In the genomic region with DNA sequence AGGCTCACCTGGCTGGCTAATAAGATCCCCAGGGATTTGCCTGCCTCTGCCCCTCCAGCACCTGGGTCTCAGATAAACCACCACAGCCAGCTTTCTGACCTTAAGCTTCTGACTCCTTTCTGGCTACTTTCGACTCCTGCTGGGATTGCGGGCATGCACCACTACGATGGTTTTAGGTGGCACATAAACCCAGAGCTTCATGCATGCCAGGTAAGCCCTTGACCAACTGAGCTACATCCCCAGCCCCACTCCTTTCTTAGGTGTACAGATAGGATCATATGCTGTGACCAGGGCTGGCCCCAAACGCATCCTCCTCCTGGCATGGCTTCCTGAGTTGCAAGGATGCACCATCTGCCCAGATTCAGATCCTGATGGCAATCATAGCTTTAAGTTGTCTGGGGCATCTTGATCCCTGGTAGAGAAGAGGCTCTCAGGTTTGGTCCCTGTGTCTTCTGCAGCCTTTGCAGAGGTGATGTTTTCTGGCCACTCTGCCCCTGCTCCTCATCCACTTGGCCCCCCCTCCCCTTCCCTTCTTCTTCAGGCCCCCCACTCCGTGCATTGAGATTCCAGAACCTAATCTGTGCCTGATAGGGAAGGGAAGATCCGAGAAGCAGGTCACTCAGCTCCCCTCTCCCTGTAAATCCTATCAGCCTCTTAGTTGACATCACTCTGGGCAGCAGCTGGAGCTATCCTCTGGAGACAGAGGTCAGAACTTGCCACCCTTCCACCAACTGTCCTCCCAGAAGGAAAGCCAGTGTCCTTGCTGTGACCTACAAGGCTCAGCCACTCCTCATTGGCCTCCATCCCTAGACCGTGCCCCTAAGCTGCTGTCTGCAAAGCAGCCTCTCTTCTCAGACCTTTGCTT, we compare ENCODE assay signal across 13 mouse cellular contexts. TPM values are rescaled to one million over a fixed set of nuclear protein-coding genes. Genes with fewer than 3 reads are reported as not detected.
DNase-seq lines count a peak whose midpoint lies in the region; ATAC-seq and TF ChIP-seq lines count a peak whose summit lies in the region.
"Had no signal": no experiment of that assay in that cellular context is flagged by ENCODE, and none has a peak within 500 bp of the region (broad histone marks: within the 10 kb centered on the region; RNA-seq: fewer than 3 reads in every experiment).

No protein-coding gene starts in this region.

- DNase-seq in forebrain, postnatal 0 days: no peak
- no peak for DNase-seq in liver, postnatal 0 days
- peak; percentile 74 to 75 for DNase-seq in cerebellum, postnatal 10 days
- DNase-seq in retina, embryonic 14.5 days (ENCODE audit: low spot score): peak; percentile 43
- no peak for DNase-seq in layer of hippocampus, adult 18-20 months (ENCODE audit: low spot score in 2 of 2)
- no peak for DNase-seq in lung, adult 2 months
- DNase-seq: B cell, adult 2 months; lung, postnatal 4 days; right cerebral cortex, postnatal 14 days had no signal

- no peak for ATAC-seq in forebrain, embryonic 13.5 days
- no peak for ATAC-seq in forebrain, postnatal 0 days
- ATAC-seq in liver, embryonic 12.5 days: peak; percentile 13; the same call in 1 of the 2 replicates
- no peak for ATAC-seq in liver, postnatal 0 days
- ATAC-seq: inflammation-experienced regulatory T-cells, adult 6 months had no signal

- H3K9ac ChIP-seq in forebrain, embryonic 13.5 days: peak overlapping the region; percentile 3; the same call in 1 of the 2 replicates
- no peak overlapping the region for H3K9ac ChIP-seq in forebrain, postnatal 0 days
- no peak overlapping the region for H3K9ac ChIP-seq in liver, embryonic 12.5 days
- no peak overlapping the region for H3K9ac ChIP-seq in liver, postnatal 0 days (replicated peaks)
- H3K9ac ChIP-seq: kidney, embryonic 15.5 days had no signal

- no peak overlapping the region for H3K27ac ChIP-seq in forebrain, embryonic 13.5 days
- H3K27ac ChIP-seq in forebrain, postnatal 0 days (ENCODE audit: low read depth, low read length): no peak overlapping the region
- no peak overlapping the region for H3K27ac ChIP-seq in liver, embryonic 12.5 days
- H3K27ac ChIP-seq in liver, postnatal 0 days (ENCODE audit: low read depth): no peak overlapping the region
- H3K27ac ChIP-seq: kidney, embryonic 15.5 days had no signal

- H3K4me3 ChIP-seq in forebrain, embryonic 13.5 days: no peak overlapping the region
- H3K4me3 ChIP-seq in forebrain, postnatal 0 days (ENCODE audit: low read depth, low read length): no peak overlapping the region
- H3K4me3 ChIP-seq in liver, embryonic 12.5 days: no peak overlapping the region
- no peak overlapping the region for H3K4me3 ChIP-seq in liver, postnatal 0 days (ENCODE audit: low read depth, low read length)
- H3K4me3 ChIP-seq in lung, adult 2 months (replicated peaks; ENCODE audit: extremely low read depth, low read depth, low read length): no peak overlapping the region
- H3K4me3 ChIP-seq: kidney, embryonic 15.5 days had no signal

- H3K4me1 ChIP-seq in forebrain, embryonic 13.5 days: peaks cover 14% of the 10 kb centered on the region
- no peaks in the 10 kb centered on the region for H3K4me1 ChIP-seq in forebrain, postnatal 0 days (ENCODE audit: insufficient read depth)
- H3K4me1 ChIP-seq in liver, embryonic 12.5 days: peaks cover 24% of the 10 kb centered on the region
- H3K4me1 ChIP-seq in liver, postnatal 0 days (ENCODE audit: insufficient read depth): peaks cover 16% of the 10 kb centered on the region
- H3K4me1 ChIP-seq in lung, adult 2 months (ENCODE audit: control insufficient read depth, insufficient read depth, low read length): peaks cover 6% of the 10 kb centered on the region

- 67% methylated on average over 7 of the region's 7 CpGs for WGBS in forebrain, embryonic 13.5 days
- 71% methylated on average over 7 of the region's 7 CpGs for WGBS in forebrain, postnatal 0 days
- 69% methylated on average over 7 of the region's 7 CpGs for WGBS in liver, embryonic 12.5 days (ENCODE audit: insufficient replicate concordance)
- WGBS in liver, postnatal 0 days (ENCODE audit: insufficient replicate concordance): 69% methylated on average over 7 of the region's 7 CpGs
- 78% methylated on average over 7 of the region's 7 CpGs for WGBS in lung, adult 2 months

- H3K27me3 ChIP-seq in forebrain, embryonic 13.5 days: peaks cover 4% of the 10 kb centered on the region
- H3K27me3 ChIP-seq in forebrain, postnatal 0 days (ENCODE audit: insufficient read depth, low read length): no peaks in the 10 kb centered on the region
- H3K27me3 ChIP-seq in liver, embryonic 12.5 days (replicated peaks): peaks cover 11% of the 10 kb centered on the region; the same call in 1 of the 2 replicates
- H3K27me3 ChIP-seq in liver, postnatal 0 days (ENCODE audit: insufficient read depth, low read length): no peaks in the 10 kb centered on the region
- H3K27me3 ChIP-seq: kidney, embryonic 15.5 days had no signal

- no peak for TF ChIP-seq POLR2A in lung, adult 2 months (IDR thresholded peaks at IDR 0.05; ENCODE audit: borderline replicate concordance, extremely low read depth, low read depth, low read length)

- no peaks in the 10 kb centered on the region for H3K9me3 ChIP-seq in forebrain, embryonic 13.5 days (replicated peaks)
- H3K9me3 ChIP-seq in forebrain, postnatal 0 days (ENCODE audit: low read length): no peaks in the 10 kb centered on the region
- no peaks in the 10 kb centered on the region for H3K9me3 ChIP-seq in liver, embryonic 12.5 days (replicated peaks)
- H3K9me3 ChIP-seq in liver, postnatal 0 days (ENCODE audit: low read length): no peaks in the 10 kb centered on the region
- H3K9me3 ChIP-seq: kidney, embryonic 15.5 days had no signal

- TF ChIP-seq EP300 in liver, postnatal 0 days (IDR thresholded peaks at IDR 0.05; ENCODE audit: low read depth): no peak

- no peak for TF ChIP-seq CTCF in forebrain, postnatal 0 days (IDR thresholded peaks at IDR 0.05; ENCODE audit: low read depth)
- TF ChIP-seq CTCF in liver, postnatal 0 days (IDR thresholded peaks at IDR 0.05; ENCODE audit: low read depth): no peak
- no peak for TF ChIP-seq CTCF in lung, adult 2 months (IDR thresholded peaks at IDR 0.05; ENCODE audit: insufficient read depth, low read length)

- H3K4me2 ChIP-seq in forebrain, embryonic 13.5 days: no peak overlapping the region
- H3K4me2 ChIP-seq in forebrain, postnatal 0 days (ENCODE audit: low read depth): no peak overlapping the region
- H3K4me2 ChIP-seq in liver, embryonic 12.5 days: no peak overlapping the region
- H3K4me2 ChIP-seq in liver, postnatal 0 days (ENCODE audit: low read depth, low read length): no peak overlapping the region
- H3K4me2 ChIP-seq: kidney, embryonic 15.5 days had no signal

- H3K36me3 ChIP-seq in forebrain, embryonic 13.5 days (ENCODE audit: poor library complexity, severe bottlenecking): no peaks in the 10 kb centered on the region
- no peaks in the 10 kb centered on the region for H3K36me3 ChIP-seq in forebrain, postnatal 0 days (ENCODE audit: insufficient read depth)
- no peaks in the 10 kb centered on the region for H3K36me3 ChIP-seq in liver, embryonic 12.5 days
- H3K36me3 ChIP-seq in liver, postnatal 0 days (replicated peaks; ENCODE audit: insufficient read depth, low read length): no peaks in the 10 kb centered on the region
- H3K36me3 ChIP-seq: kidney, embryonic 15.5 days had no signal

RNA-seq across cellular contexts. Expression of gene Fgr, which starts 19.1 kb away (rescaled TPM):
- not detected in 2 replicates for polyA plus RNA-seq in forebrain, embryonic 13.5 days (2015; fragmentation: Nextera tagmentation; extraction: Ambion mirVana)
- not detected in 2 replicates for total RNA-seq in forebrain, postnatal 0 days (2014; rRNA removed)
- polyA plus RNA-seq in forebrain, postnatal 0 days (2015; fragmentation: Nextera tagmentation; extraction: Ambion mirVana): 0.06 TPM in 2 replicates
- 0.60 and 0.73 TPM in 2 replicates for polyA plus RNA-seq in liver, embryonic 12.5 days (2016; fragmentation: Nextera tagmentation; extraction: Ambion mirVana)
- polyA plus RNA-seq in liver, postnatal 0 days (2015; fragmentation: Nextera tagmentation; extraction: Ambion mirVana): 3.8 and 4.0 TPM in 2 replicates
- total RNA-seq in layer of hippocampus, adult 18-20 months (2021): under 1 TPM; 0.13 to 0.35 TPM
- 10.7 and 19.1 TPM in 2 replicates for polyA plus RNA-seq in lung, adult 2 months (2012; rRNA removed)

RNA-seq across cellular contexts. Expression of gene Fam76a, which starts 32.4 kb away (rescaled TPM):
- 35.2 and 43.5 TPM in 2 replicates for polyA plus RNA-seq in forebrain, embryonic 13.5 days (2015; fragmentation: Nextera tagmentation; extraction: Ambion mirVana)
- 27.9 and 29.8 TPM in 2 replicates for total RNA-seq in forebrain, postnatal 0 days (2014; rRNA removed)
- 28.0 and 41.0 TPM in 2 replicates for polyA plus RNA-seq in forebrain, postnatal 0 days (2015; fragmentation: Nextera tagmentation; extraction: Ambion mirVana)
- 22.6 and 25.8 TPM in 2 replicates for polyA plus RNA-seq in liver, embryonic 12.5 days (2016; fragmentation: Nextera tagmentation; extraction: Ambion mirVana)
- polyA plus RNA-seq in liver, postnatal 0 days (2015; fragmentation: Nextera tagmentation; extraction: Ambion mirVana): 21.7 and 22.5 TPM in 2 replicates
- total RNA-seq in layer of hippocampus, adult 18-20 months (2021): 10 to 100 TPM; 53.1 to 60.5 TPM
- 19.2 and 21.9 TPM in 2 replicates for polyA plus RNA-seq in lung, adult 2 months (2012; rRNA removed)

RNA-seq across cellular contexts. Expression of gene Ahdc1, which starts 56.3 kb away (rescaled TPM):
- polyA plus RNA-seq in forebrain, embryonic 13.5 days (2015; fragmentation: Nextera tagmentation; extraction: Ambion mirVana): 7.3 and 8.1 TPM in 2 replicates
- 56.7 and 82.4 TPM in 2 replicates for total RNA-seq in forebrain, postnatal 0 days (2014; rRNA removed)
- polyA plus RNA-seq in forebrain, postnatal 0 days (2015; fragmentation: Nextera tagmentation; extraction: Ambion mirVana): 7.6 and 8.4 TPM in 2 replicates
- polyA plus RNA-seq in liver, embryonic 12.5 days (2016; fragmentation: Nextera tagmentation; extraction: Ambion mirVana): 2.9 and 3.2 TPM in 2 replicates
- polyA plus RNA-seq in liver, postnatal 0 days (2015; fragmentation: Nextera tagmentation; extraction: Ambion mirVana): 0.76 and 0.87 TPM in 2 replicates
- 100 to 1,000 TPM; 114 to 116 TPM for total RNA-seq in layer of hippocampus, adult 18-20 months (2021)
- 25.8 and 28.7 TPM in 2 replicates for polyA plus RNA-seq in lung, adult 2 months (2012; rRNA removed)

Comparison
In these comparisons a context has a peak if more than half of its experiments do, and no peak if none do; other contexts are left out.
1. DNase-seq: peak in cerebellum, postnatal 10 days (2 of 2) and retina, embryonic 14.5 days (single experiment); none in forebrain, postnatal 0 days (single experiment), liver, postnatal 0 days (single experiment), layer of hippocampus, adult 18-20 months (0 of 2) and lung, adult 2 months (single experiment).